Mouse (Mus musculus) CD8-positive naive resting alpha-beta T cell, adult 2 months (primary cell): ENCODE data around the gene Cobl.

Source experiments
- DNase-seq, 2 experiments: peaks; one replicate each; pipeline ENCODE4 v3.0.0; 2022; ENCODE audit warnings: low read depth in 2 of 2, low spot score in 2 of 2

Gene Cobl

GRCm38 (mm10) chr11:12394151-12394550, 70.6 kb downstream of the Cobl start:
- DNase-seq, result no peak

GRCm38 (mm10) chr11:12384826-12385225, 79.9 kb downstream of the Cobl start:
- DNase-seq, result no peak

DNA sequence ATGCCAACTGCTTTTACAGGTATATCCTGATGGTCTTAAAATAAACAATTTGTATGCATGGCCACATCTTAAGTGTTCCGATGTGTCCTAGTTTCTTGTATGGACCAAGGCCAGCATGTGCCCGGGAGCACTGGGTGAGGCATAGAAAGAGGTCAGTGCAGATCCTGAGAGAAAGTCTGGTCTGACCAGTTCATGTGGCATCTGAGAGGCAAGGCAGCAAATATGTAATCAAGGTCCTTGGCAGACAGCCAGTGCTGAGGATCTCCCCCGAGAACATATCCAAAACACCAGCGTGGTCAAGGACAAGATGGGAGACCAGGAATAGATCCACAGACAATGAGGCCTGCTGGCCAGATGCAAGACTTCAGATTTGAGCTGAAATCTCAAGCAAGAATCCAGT, 81.8 kb downstream of the Cobl start:
- no peak for DNase-seq

DNA sequence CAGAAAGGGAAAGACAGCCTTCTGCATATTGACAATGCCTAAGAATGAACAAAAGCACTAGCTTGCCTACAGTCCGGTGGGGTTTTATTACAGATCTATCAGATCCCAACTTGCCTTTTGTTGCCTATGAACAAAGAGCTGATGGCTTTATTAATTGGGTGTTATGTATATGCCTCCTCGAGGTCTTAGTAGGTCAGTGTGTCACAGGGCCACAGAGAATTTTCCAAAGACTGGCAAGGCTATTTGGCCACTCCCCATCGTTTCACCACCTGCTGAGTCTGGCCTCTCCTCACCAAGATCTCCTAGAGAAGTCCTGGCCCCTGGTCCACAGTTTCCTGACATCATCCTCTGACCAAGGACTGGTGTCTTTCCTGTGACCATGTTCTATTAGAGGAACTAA, 83.7 kb downstream of the Cobl start:
- no peak for DNase-seq

- no peak for DNase-seq
Observed at GRCm38 (mm10) chr11:12376628-12377027, 88.1 kb downstream of the Cobl start.

- no peak for DNase-seq
Observed at GRCm38 (mm10) chr11:12373106-12374098, 91.4 kb downstream of the Cobl start.

DNA sequence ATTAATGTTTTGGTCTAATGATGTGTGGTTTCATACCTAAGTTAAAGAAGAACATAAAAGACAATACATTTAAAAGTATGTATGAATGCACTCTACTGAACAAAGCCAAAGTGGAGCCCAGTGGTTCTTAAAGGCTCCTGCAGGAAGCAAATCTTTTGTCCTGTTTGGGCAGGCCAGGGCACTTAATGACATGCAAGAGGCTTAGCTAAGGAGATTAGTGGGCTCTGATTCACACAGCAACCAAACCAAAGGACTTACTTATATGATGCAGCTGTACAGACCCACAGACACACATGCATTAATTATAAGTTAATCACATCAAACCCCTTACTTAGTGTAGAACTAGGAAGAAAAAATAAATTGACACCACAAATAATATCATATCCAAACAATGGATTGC, 93.8 kb downstream of the Cobl start:
- no peak for DNase-seq

DNA sequence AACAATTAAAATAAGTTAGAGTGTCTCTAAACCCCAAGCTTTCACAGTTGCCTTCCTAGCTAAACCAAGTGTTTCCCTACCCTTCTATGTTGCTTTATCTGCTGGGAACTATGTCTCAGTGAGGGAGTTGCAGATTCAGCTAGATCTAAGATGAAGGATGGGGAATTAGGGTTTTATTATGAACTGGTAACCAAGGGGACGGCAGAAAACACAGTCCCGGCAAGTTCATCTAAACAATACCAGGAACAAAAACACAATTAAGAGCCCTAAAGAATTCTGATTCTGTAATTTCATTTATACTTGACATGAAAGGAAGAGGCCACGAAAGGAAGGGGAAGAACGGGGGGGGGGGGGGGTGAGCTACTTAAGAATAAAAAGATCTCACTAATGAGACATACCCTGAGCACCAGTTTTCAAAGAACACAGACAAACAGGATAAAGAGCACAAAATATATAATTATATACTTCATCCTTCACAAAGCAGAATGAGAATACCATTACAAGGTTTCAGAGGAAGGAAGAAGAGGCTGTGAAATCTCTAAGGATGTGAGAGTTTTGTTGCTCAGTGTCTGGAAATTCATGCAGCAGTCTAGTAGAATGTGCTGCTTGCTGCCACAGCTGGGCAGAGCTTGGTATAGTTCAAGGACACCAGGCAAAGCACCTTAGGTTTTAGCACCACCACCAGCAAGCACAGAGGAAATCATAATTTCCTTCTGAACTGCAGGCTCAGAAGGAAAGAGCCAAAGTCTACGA, 97.2 kb downstream of the Cobl start:
- no peak for DNase-seq

DNA sequence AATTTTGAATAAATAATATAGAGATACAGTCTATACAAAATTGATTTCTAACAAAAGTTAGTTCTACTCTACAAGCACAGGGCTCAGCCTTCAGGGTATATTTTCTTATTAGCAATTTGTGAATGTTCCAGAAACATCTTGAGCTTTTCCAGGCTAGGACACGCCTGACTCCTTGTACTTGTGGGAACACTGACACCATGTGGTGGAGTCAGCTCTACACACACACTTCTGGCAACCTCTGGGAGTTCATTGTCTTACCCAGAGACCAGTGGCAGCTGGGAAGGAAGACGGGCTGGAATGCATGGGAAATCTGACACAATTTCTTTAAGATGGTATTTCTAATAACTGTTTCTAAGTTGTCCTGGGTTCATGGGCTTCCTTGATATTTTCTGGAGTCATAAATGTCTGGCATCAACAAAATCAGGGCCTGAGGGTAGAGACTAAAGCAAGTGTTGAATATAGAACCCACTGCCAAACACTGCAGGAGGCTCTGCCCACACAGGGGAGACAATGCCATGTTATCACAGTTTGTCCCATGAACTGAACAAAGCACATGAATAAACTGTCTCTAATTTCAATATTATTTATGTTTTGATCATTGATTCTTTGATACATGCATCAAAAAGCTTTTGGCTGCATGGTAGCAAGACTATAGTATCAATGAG, 105.3 kb downstream of the Cobl start:
- no peak for DNase-seq

- DNase-seq, result no peak
Observed at GRCm38 (mm10) chr11:12358602-12359001, 106.2 kb downstream of the Cobl start.

DNA sequence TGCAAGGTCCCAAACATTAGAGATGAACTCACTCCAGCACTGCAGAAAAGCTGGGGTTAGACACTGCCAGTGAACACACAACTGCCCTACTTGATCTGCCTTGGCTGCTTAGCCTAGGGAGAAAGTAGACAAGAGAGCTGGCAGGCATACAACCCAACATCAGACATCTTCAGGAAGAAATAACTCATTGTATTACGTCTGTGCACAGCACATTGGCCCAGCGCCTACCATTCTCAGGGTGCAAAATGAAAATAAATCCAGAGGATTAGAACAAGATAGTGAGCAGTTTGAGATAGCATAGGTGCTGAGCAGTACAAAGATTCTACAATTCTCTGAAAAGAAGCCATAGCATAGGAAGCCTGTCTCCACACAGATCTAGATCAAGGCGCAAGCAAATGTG, 109.1 kb downstream of the Cobl start:
- no peak for DNase-seq

DNA sequence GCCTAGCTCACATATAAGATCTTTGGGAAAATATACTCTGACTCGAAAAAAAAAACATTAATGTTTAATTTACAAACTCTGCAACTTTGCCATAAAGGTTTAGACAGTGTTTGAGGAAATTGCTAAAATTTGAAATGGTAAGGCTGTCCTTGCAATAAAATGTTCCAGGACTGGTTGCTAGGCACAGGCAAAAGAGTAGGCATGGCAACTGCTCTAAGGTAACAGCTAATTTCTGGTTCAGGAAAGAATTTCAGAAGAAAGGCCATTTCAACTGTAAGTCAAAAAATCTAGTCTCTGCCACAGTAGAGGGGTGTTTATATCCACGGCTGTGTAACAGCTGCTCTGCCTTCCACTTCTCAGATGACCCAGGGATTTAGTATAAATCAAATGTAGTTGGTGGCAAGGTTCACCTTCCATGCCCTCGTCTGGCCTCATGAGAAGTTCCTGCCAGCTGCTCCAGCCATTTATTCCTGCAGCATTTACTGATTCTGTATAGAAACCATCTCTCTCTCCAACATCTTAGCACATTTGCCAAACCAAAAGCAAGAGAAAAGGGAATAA, 113.7 kb downstream of the Cobl start:
- no peak for DNase-seq

DNA sequence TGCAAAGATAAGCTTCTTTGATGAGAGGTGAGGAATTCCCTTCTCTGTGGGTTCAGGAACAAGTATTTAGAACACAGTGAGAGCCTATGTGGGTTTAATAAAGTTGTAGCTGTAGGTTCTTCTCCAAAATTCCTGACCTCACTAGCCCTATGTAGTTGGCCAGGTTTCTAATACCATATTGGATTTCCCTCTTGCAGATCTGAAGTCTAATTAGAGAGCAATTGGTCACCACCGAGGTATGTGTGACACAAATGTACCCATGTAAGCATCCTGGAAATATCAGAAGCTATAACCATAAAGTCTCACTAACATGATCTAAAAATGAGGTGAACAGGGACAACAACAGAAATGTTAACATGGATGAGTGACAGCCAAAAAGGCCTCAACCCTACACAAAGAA, 114.7 kb downstream of the Cobl start:
- DNase-seq, result no peak

GRCm38 (mm10) chr11:12346486-12346885, 118.3 kb downstream of the Cobl start:
- no peak for DNase-seq

GRCm38 (mm10) chr11:12343686-12344085, 121.1 kb downstream of the Cobl start:
- DNase-seq, result no peak

DNA sequence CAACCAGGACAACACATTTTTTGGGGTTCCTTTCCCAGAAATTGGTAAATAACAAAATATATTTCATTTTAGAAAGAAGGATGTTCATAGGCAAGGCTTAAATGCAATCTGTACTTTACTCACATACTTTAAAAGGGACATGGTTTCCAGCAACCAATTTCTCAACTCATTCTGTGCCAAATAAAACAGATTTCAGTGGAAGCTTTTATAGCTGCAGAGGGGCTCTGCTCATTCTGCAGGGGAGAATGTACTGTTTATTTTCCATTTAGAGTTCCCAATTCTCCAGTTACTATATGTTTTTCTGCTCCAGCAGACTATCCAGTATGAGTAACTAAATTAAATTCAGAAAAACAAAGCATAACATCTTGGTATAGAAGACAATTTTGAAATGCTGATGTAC, 124.1 kb downstream of the Cobl start:
- DNase-seq, result no peak

DNA sequence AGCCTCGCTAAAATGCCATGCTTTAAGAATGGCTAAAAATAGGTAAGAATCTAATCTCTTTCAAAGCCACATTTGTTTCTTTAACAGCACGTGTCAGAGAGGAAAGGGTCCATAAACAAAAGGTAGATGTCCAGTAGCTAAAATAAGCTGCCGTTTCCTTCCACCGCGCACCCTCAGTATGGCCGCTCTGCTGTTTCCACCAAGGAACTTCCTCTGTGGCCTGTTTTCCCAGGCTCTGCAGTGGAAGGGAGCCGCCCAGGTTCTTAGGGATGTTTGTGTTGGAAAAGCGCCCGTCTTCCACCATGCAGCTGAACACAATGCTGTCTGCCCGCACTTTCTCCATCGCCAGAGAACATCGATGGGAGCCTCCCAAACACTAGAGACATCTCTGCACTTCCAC, 128.6 kb downstream of the Cobl start:
- DNase-seq, result no peak

- no peak for DNase-seq
Observed at GRCm38 (mm10) chr11:12331997-12332396, 132.8 kb downstream of the Cobl start.

GRCm38 (mm10) chr11:12321445-12321844, 143.3 kb downstream of the Cobl start:
- no peak for DNase-seq

- DNase-seq, result no peak
Observed at GRCm38 (mm10) chr11:12319318-12319717, 145.4 kb downstream of the Cobl start.

DNA sequence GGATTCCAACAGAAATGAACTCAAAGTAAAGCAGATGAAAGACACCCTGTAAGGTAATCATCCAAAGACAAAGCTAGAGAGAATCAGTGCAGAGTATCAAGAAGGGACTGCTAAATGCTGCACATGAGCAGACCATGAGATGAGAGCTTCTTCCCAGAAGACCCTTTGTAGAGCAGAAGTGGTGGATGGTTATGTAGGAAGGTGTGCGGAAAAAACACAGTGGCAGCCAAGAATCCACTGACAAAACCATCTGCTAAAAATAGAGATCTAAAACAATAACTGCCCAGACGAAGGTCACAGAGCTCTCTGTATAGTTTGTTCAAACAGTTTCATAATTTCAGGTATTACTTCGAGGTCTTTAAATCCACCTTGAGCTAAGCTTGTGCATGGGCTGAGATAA, 149.1 kb downstream of the Cobl start:
- DNase-seq, result no peak
